Mouse (Mus musculus): ENCODE measurements around the gene Fermt3. TPM values are rescaled to one million over a fixed set of nuclear protein-coding genes. Genes with fewer than 3 reads are reported as not detected.

The Fermt3 gene
- total RNA-seq, 2 experiments from 2014 or later = 89.1 to 262 TPM

- ATAC-seq (ENCODE audit: poor library complexity, severe bottlenecking) = no peak
These were observed 69.7 kb downstream of the Fermt3 start for GRCm38 (mm10) chr19:6949532-6949931.

Other genes starting within 250 kb of the Fermt3 start
- gene Rps6ka4, start 178.8 kb downstream of the Fermt3 start, total RNA-seq (2015) = 5.5 and 7.3 TPM in 2 replicates
- 17.2 and 21.4 TPM in 2 replicates for gene Rps6ka4, start 178.8 kb downstream of the Fermt3 start, total RNA-seq (2017)
- 12.0 and 13.3 TPM in 2 replicates for gene Ccdc88b, start 161.3 kb downstream of the Fermt3 start, total RNA-seq (2015)
- 45.9 and 78.0 TPM in 2 replicates for gene Ccdc88b, start 161.3 kb downstream of the Fermt3 start, total RNA-seq (2017)
- gene Trmt112, start 109.8 kb downstream of the Fermt3 start, total RNA-seq (2015) = 133 and 146 TPM in 2 replicates
- 176 and 188 TPM in 2 replicates for gene Trmt112, start 109.8 kb downstream of the Fermt3 start, total RNA-seq (2017)
- gene Prdx5, start 109.4 kb downstream of the Fermt3 start, total RNA-seq (2015) = 951 and 1,046 TPM in 2 replicates
- 1,745 and 2,032 TPM in 2 replicates for gene Prdx5, start 109.4 kb downstream of the Fermt3 start, total RNA-seq (2017)
- 11.9 and 12.4 TPM in 2 replicates for gene Esrra, start 97.7 kb downstream of the Fermt3 start, total RNA-seq (2015)
- gene Esrra, start 97.7 kb downstream of the Fermt3 start, total RNA-seq (2017) = 24.6 and 28.9 TPM in 2 replicates
- not detected in 2 replicates for gene Catsperz, start 94.1 kb downstream of the Fermt3 start, total RNA-seq (2015)
- gene Catsperz, start 94.1 kb downstream of the Fermt3 start, total RNA-seq (2017) = not detected in 2 replicates
- gene Kcnk4, start 85.0 kb downstream of the Fermt3 start, total RNA-seq (2015) = not detected in 2 replicates
- 0.11 TPM in 1 of 2 replicates, not detected in the other for gene Kcnk4, start 85.0 kb downstream of the Fermt3 start, total RNA-seq (2017)
- gene Bad, start 77.6 kb downstream of the Fermt3 start, total RNA-seq (2015) = 16.4 and 20.3 TPM in 2 replicates
- 45.2 and 67.1 TPM in 2 replicates for gene Bad, start 77.6 kb downstream of the Fermt3 start, total RNA-seq (2017)
- gene Gpr137, start 77.0 kb downstream of the Fermt3 start, total RNA-seq (2015) = 10.2 and 18.8 TPM in 2 replicates
- gene Gpr137, start 77.0 kb downstream of the Fermt3 start, total RNA-seq (2017) = 18.4 and 20.2 TPM in 2 replicates
- gene Ppp1r14b, start 44.5 kb downstream of the Fermt3 start, total RNA-seq (2015) = 54.3 and 63.8 TPM in 2 replicates
- 43.8 and 45.2 TPM in 2 replicates for gene Ppp1r14b, start 44.5 kb downstream of the Fermt3 start, total RNA-seq (2017)
- 10.4 and 11.8 TPM in 2 replicates for gene Plcb3, start 43.0 kb downstream of the Fermt3 start, total RNA-seq (2015)
- 13.4 and 14.1 TPM in 2 replicates for gene Plcb3, start 43.0 kb downstream of the Fermt3 start, total RNA-seq (2017)
- gene Fkbp2, start 39.0 kb downstream of the Fermt3 start, total RNA-seq (2015) = 127 and 145 TPM in 2 replicates
- 141 and 155 TPM in 2 replicates for gene Fkbp2, start 39.0 kb downstream of the Fermt3 start, total RNA-seq (2017)
- gene Vegfb, start 31.8 kb downstream of the Fermt3 start, total RNA-seq (2015) = 7.8 and 8.0 TPM in 2 replicates
- 2.4 and 2.8 TPM in 2 replicates for gene Vegfb, start 31.8 kb downstream of the Fermt3 start, total RNA-seq (2017)
- gene Dnajc4, start 26.9 kb downstream of the Fermt3 start, total RNA-seq (2015) = 19.5 and 23.0 TPM in 2 replicates
- gene Dnajc4, start 26.9 kb downstream of the Fermt3 start, total RNA-seq (2017) = 18.4 and 21.4 TPM in 2 replicates
- 16.6 and 29.0 TPM in 2 replicates for gene Nudt22, start 23.4 kb downstream of the Fermt3 start, total RNA-seq (2015)
- gene Nudt22, start 23.4 kb downstream of the Fermt3 start, total RNA-seq (2017) = 10.1 and 16.0 TPM in 2 replicates
- 1.5 and 3.4 TPM in 2 replicates for gene Trpt1, start 23.3 kb downstream of the Fermt3 start, total RNA-seq (2015)
- 2.7 and 3.4 TPM in 2 replicates for gene Trpt1, start 23.3 kb downstream of the Fermt3 start, total RNA-seq (2017)
- 90.4 and 95.8 TPM in 2 replicates for gene Stip1, start 20.5 kb upstream of the Fermt3 start, total RNA-seq (2015)
- gene Stip1, start 20.5 kb upstream of the Fermt3 start, total RNA-seq (2017) = 102 and 115 TPM in 2 replicates
- gene Macrod1, start 37.3 kb upstream of the Fermt3 start, total RNA-seq (2015) = 0.69 and 3.7 TPM in 2 replicates
- gene Macrod1, start 37.3 kb upstream of the Fermt3 start, total RNA-seq (2017) = 0.66 and 0.77 TPM in 2 replicates
- not detected in 2 replicates for gene Flrt1, start 86.3 kb upstream of the Fermt3 start, total RNA-seq (2015)
- not detected in 2 replicates for gene Flrt1, start 86.3 kb upstream of the Fermt3 start, total RNA-seq (2017)
- 33.6 and 40.7 TPM in 2 replicates for gene Otub1, start 186.8 kb upstream of the Fermt3 start, total RNA-seq (2015)
- gene Otub1, start 186.8 kb upstream of the Fermt3 start, total RNA-seq (2017) = 76.2 and 81.8 TPM in 2 replicates
- 493 and 496 TPM in 2 replicates for gene Cox8a, start 198.1 kb upstream of the Fermt3 start, total RNA-seq (2015)
- 661 and 699 TPM in 2 replicates for gene Cox8a, start 198.1 kb upstream of the Fermt3 start, total RNA-seq (2017)
- gene Naa40, start 221.7 kb upstream of the Fermt3 start, total RNA-seq (2015) = 31.2 and 31.9 TPM in 2 replicates
- 31.9 and 33.2 TPM in 2 replicates for gene Naa40, start 221.7 kb upstream of the Fermt3 start, total RNA-seq (2017)
- 0.45 TPM in 1 of 2 replicates, not detected in the other for gene Rcor2, start 247.9 kb upstream of the Fermt3 start, total RNA-seq (2015)
- 0.08 and 1.9 TPM in 2 replicates for gene Rcor2, start 247.9 kb upstream of the Fermt3 start, total RNA-seq (2017)

Data from megakaryocyte, adult 5-6 weeks (primary cell).